Mouse (Mus musculus) heart, adult 10 weeks (tissue): ENCODE data around the gene Sbno2. TPM values are rescaled to one million over a fixed set of nuclear protein-coding genes. Genes with fewer than 3 reads are reported as not detected.

Source experiments
- polyA plus RNA-seq: library from polyadenylated mRNA; stranded (reverse); fragments of 350-450 nt; fragmentation: Illumina TruSeq; extraction: RNeasy Lipid Tissue Mini Kit (QIAGEN cat#74804); gene quantifications from one replicate; pipeline ENCODE4 v1.2.3, GENCODE M21; 2014; ENCODE audit warnings: low read depth, low replicate concordance

The Sbno2 gene
- 10.9 TPM for polyA plus RNA-seq

DNA sequence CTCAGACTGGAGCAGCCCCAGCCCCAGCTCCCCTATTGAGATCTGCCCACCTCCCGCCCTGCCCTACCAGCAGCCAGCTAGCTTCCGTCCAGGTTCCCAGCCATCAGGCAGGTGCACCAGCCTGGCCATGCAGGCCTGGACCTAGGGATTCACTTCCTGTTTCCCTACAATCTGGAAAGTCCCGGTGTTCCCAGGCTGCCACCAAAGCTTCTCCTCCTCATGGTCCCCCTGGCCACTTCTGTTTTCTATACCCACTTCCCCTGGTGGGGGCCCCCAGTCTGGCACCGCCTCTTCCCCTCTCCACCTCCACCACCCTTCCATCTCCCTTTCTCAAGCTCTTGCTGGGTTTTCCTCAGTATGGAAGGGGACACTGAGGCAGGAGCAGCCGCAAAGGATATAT is at the start of gene Sbno2:
TSS of gene Sbno2 (minus strand) at position 112 of the 400 bp plus-strand sequence.

GRCm38 (mm10) chr10:80147719-80148601 is 42.6 kb upstream of the Sbno2 start, which contains the start of gene Midn:
Gene Midn, plus strand, starts transcription at chr10:80148272.

DNA sequence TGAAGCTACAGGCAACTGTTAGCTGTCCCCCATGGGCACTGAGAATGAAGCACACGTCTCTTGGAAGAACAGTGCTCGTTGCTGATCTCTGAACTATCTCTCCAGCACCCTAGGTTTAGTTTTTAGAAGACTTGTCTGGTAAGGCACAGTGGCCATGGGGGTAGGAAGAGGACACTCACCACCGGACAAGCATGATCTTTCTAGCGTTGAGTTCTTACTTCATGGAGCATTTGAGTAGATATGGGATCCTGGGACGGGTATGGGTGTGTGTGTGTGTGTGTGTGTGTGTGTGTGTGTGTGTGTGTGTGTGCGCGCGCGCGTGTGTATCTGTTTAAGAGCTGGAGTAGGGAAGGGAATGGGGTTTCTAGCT is 35.3 kb upstream of the Sbno2 start, which contains the start of gene Cbarp:
TSS of gene Cbarp (minus strand) at position 170 of the 370 bp plus-strand sequence.

DNA sequence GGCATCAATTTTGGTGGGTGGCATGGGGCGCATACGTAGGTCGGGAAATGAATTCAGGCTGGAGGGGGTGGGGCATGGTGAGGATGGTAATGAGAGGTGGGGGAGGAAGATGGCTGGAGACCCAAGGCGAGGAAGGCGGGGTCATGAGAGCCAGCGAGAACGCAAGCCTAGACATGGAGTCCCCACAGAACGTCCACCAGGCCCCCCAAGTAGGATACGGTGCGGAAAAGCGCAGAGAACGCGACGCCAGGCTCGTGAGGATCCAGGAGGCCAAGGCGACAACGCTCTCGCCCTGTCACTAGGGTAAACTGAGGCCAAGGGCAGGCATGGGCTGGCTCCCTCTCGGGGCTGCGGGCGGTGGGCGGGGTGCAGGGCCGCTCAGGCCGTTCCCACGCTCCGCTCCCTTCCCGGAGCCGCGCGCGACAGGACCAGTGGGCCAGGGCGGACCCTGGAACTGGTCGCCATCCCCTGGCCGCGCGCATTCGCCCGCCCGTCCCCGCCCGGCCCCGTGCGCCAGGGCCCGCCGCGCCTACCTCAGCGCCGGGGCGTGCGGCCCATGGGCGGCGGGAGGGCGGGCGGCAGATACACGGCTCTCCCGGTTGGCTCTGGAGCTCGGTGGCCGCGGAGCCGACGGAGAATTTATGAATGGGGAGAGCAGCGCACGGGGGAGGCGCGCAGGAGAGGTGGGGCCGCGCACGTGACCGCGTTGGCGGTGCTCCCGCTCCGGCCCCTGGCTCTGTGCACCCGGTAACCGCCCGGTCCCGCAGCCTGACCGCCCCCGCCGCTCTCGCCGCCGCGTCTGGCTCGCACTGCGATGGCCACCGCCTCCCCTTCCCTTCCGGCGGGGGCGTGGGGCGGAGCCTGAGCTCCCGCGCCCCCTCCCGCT is 33.4 kb upstream of the Sbno2 start, which contains the start of gene Atp5d:
TSS of gene Atp5d (plus strand) at position 80 of the 886 bp plus-strand sequence.

DNA sequence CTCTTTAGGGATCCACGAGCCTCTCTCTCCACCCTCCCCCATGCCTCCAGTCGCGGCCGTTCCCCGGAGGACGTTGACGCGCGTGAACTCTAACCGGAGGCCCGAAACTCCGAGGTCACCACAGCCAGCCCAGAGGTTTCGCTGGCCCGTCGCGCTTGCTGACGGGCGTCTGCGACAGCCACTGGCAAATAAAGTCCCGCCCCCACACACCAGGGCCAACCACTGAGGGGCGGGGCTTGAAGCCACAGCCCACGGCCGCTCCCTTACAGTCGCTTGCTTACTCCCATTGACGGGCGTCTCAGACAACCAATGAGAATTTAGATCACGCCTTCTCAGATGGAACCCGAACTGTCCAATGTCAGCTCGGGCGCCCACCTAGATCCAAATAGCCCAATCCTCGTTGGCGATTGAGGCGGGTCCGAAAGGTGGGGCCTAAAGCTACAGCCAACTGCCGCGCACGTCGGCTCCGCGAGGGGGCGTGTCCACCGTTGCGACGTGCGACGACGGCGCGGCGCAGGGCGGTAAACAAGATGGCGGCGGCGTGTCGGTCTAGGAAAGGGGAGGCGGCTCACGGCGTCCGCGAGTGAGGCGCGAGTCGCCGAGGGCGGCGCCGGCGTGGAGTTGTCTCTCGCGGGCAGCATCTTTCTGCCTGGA is 10.0 kb upstream of the Sbno2 start, which contains the start of gene Stk11:
TSS of gene Stk11 (plus strand) at position 514 of the 654 bp plus-strand sequence.

GRCm38 (mm10) chr10:80047041-80047565 is 58.3 kb downstream of the Sbno2 start, which contains the start of gene Gpx4:
Gene Gpx4, plus strand, starts transcription at chr10:80047166.

DNA sequence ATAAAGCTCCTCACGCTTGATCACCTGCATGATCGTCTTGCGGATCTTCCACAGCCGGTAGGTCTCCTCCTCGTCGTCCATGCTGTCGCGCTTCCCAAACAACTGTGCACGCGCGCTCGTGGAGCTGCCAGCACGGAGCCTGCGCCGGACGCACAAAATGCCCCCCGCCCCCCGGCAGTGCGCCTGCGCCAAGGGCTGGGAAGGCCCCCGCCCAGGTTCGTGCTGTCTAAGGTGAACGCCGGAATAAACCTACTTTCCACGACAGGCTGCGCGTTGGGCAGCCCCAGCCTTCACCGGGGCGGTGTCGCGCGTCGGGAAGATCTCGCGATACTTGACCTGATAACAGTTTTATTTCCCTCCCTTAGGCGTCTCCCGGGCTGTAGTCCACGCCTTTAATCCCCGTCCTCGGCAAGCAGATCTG is 65.8 kb downstream of the Sbno2 start, which contains the start of gene Polr2e:
TSS of gene Polr2e (minus strand) at position 237 of the 421 bp plus-strand sequence.

DNA sequence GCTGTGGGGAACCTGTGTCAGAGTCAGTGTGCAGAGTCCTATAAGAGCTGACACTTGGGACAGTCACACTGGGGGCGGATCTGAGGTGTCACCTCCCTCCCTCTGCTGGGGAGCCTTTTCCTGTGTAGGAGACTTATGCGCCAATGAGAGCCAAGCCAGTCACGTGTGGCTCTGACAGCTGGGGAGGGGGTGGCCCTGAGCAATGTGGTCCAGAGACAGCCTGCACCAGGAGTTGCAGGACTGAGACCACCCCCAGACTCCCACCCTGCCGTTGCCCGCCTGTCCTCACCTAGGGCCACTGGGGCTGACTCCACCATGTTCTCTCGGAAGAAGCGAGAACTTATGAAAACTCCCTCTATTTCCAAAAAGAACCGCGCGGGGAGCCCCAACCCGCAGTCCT is 88.9 kb downstream of the Sbno2 start, which contains the start of gene Arhgap45:
TSS of gene Arhgap45 (plus strand) at position 143 of the 400 bp plus-strand sequence.

Other genes starting within 250 kb of the Sbno2 start
- not detected for gene Prtn3, start 231.1 kb downstream of the Sbno2 start, polyA plus RNA-seq
- 0.34 TPM for gene Plppr3, start 230.9 kb downstream of the Sbno2 start, polyA plus RNA-seq
- not detected for gene Elane, start 219.3 kb downstream of the Sbno2 start, polyA plus RNA-seq
- 72.1 TPM for gene Cfd, start 214.7 kb downstream of the Sbno2 start, polyA plus RNA-seq
- 25.5 TPM for gene Med16, start 196.6 kb downstream of the Sbno2 start, polyA plus RNA-seq
- gene Gm26602, start 194.7 kb downstream of the Sbno2 start, polyA plus RNA-seq: not detected
- gene Kiss1r, start 188.6 kb downstream of the Sbno2 start, polyA plus RNA-seq: 0.55 TPM
- 70.4 TPM for gene R3hdm4, start 184.4 kb downstream of the Sbno2 start, polyA plus RNA-seq
- gene Arid3a, start 178.5 kb downstream of the Sbno2 start, polyA plus RNA-seq: 1.1 TPM
- gene Wdr18, start 145.4 kb downstream of the Sbno2 start, polyA plus RNA-seq: 21.5 TPM
- 0.18 TPM for gene Grin3b, start 134.9 kb downstream of the Sbno2 start, polyA plus RNA-seq
- 104 TPM for gene Tmem259, start 121.2 kb downstream of the Sbno2 start, polyA plus RNA-seq
- gene Cnn2, start 117.0 kb downstream of the Sbno2 start, polyA plus RNA-seq: 40.1 TPM
- gene Abca7, start 109.1 kb downstream of the Sbno2 start, polyA plus RNA-seq: 7.2 TPM
- 5.2 TPM for gene Arhgap45, start 88.9 kb downstream of the Sbno2 start, polyA plus RNA-seq
- 122 TPM for gene Polr2e, start 65.8 kb downstream of the Sbno2 start, polyA plus RNA-seq
- gene Gpx4, start 58.4 kb downstream of the Sbno2 start, polyA plus RNA-seq: 933 TPM
- gene Stk11, start 10.2 kb upstream of the Sbno2 start, polyA plus RNA-seq: 137 TPM
- gene Atp5d, start 33.1 kb upstream of the Sbno2 start, polyA plus RNA-seq: 1,104 TPM
- gene Cbarp, start 35.3 kb upstream of the Sbno2 start, polyA plus RNA-seq: 2.6 TPM
- gene Midn, start 42.7 kb upstream of the Sbno2 start, polyA plus RNA-seq: 39.3 TPM
- gene Cirbp, start 60.4 kb upstream of the Sbno2 start, polyA plus RNA-seq: 89.8 TPM
- gene 1600002K03Rik, start 67.4 kb upstream of the Sbno2 start, polyA plus RNA-seq: 13.6 TPM
- gene Efna2, start 73.9 kb upstream of the Sbno2 start, polyA plus RNA-seq: 1.8 TPM
- 21.1 TPM for gene Mum1, start 120.9 kb upstream of the Sbno2 start, polyA plus RNA-seq
- 842 TPM for gene Ndufs7, start 143.6 kb upstream of the Sbno2 start, polyA plus RNA-seq
- gene Gamt, start 155.4 kb upstream of the Sbno2 start, polyA plus RNA-seq: 7.7 TPM
- gene Dazap1, start 155.9 kb upstream of the Sbno2 start, polyA plus RNA-seq: 49.3 TPM
- gene Rps15, start 186.9 kb upstream of the Sbno2 start, polyA plus RNA-seq: 1,202 TPM
- gene Apc2, start 190.4 kb upstream of the Sbno2 start, polyA plus RNA-seq: 2.0 TPM
- 22.7 TPM for gene 2310011J03Rik, start 215.0 kb upstream of the Sbno2 start, polyA plus RNA-seq
- gene Pcsk4, start 223.9 kb upstream of the Sbno2 start, polyA plus RNA-seq: 2.2 TPM
- gene Reep6, start 224.4 kb upstream of the Sbno2 start, polyA plus RNA-seq: 3.4 TPM
- 64.4 TPM for gene Adamtsl5, start 242.8 kb upstream of the Sbno2 start, polyA plus RNA-seq